Mouse (Mus musculus) heart, adult 2 months (tissue): ENCODE data around the gene Mthfr.

Experiments used
- CTCF ChIP-seq: fragments of 200-600 bp; IDR thresholded peaks from 2 replicates; pipeline ENCODE4 v1.8.1; 2022; ENCODE audit warnings: antibody characterized with exemption, mild to moderate bottlenecking, moderate library complexity
- POLR2A ChIP-seq: fragments of 200-500 bp; IDR thresholded peaks from 2 replicates; pipeline ENCODE4 v1.6.1; 2011; ENCODE audit warnings: mild to moderate bottlenecking, low read depth, low read length, control low read depth; ENCODE audit not compliant: insufficient read depth

GRCm38 (mm10) chr4:148097936-148098335 is 59.1 kb downstream of the Mthfr start:
- no peak for TF ChIP-seq CTCF
- no peak for TF ChIP-seq POLR2A
